Mouse (Mus musculus): ENCODE results near the gene Mrpl32.

- TF ChIP-seq CTCF (conservative IDR thresholded peaks at IDR 0.05; ENCODE audit: low read length) (no peak), NANOG (IDR thresholded peaks at IDR 0.05; ENCODE audit: borderline replicate concordance, low read length) (no peak), POU5F1 (IDR thresholded peaks at IDR 0.05; ENCODE audit: borderline replicate concordance, low read length) (no peak)
These were observed 27.0 kb upstream of the Mrpl32 start for GRCm38 (mm10) chr13:14639998-14640397.
